Mouse (Mus musculus) mesoderm, embryonic 11.5 days (tissue): ENCODE results near the gene Fam50a.
A peak's percentile ranks its signal among the peaks of the same experiment; 100 is the strongest.
"Not testable (repeated sequence)": the region's sequence is repeated elsewhere in the genome, so short reads cannot be mapped to it uniquely, and the experiment has no call there.

Experiments
- DNase-seq: peaks from one replicate; pipeline ENCODE4 v3.0.0-alpha.2; 2012; ENCODE audit warnings: low read depth, low spot score

Gene Fam50a

GRCm38 (mm10) chrX:74330166-74330930 lies 17.5 kb downstream of the Fam50a start:
- DNase-seq, result no peak

DNA sequence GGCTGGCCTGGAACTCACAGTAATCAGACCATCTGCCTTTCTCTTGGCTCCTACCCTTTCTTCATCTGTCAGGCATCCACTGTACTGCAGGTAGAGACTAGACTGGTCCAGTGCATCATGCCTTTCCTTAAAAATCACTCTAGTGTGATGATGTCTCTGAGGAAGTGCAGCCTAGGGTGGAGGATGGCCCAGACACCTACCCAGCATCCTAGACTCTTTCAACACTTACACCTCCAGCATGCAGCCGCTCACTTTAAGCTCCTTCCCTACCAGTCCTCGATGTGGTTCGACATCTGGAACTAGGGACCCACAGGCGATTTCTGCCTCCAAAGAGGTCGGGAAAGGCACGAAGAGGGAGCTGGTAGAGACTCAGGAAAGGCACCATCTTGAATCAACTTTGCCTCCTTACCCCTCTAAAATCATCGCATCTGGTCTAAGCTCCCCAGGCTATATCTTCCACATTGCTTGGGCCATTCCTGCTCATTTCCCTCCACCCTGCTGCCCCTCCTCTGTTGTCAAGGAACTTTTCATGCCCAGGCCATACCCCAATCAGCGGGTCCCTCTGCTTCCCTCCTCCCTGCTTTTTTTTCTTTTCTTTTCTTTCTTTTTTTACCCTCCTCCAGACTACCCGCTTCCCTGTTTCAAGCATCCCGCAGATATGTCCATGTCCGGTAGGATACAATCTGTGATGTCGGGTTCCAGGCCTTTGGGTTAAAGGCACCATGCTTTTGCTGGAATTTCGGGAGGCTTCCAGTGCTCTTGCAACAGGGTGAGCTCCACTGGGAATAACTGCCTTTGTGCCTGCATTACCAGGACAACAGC lies 40.0 kb downstream of the Fam50a start:
- DNase-seq, result no peak

DNA sequence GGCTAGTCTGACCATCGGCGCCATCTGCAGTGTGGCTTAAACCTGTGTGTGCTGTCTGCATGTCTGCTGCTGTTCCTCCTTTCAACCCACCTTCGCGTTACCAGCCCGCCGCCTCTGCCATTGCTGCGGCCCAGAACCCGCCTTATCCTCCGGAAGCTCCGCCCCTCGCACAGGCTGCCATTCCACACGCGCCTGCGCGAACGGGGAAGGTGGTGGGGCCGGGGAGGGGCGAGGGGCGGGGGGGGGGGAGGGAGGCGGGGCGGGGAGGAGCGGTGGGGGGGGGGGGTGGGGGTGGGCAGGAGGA lies 40.6 kb downstream of the Fam50a start, which contains the start of gene Lage3:
Gene Lage3 (minus strand): TSS at position 152 of the 304 bp plus-strand sequence.
- peak; percentile 74 for DNase-seq

- not testable (repeated sequence) for DNase-seq
Measured at GRCm38 (mm10) chrX:74357069-74357468, 44.2 kb downstream of the Fam50a start.

GRCm38 (mm10) chrX:74359171-74359570 lies 46.3 kb downstream of the Fam50a start:
- no peak for DNase-seq

GRCm38 (mm10) chrX:74367512-74367911 lies 54.7 kb downstream of the Fam50a start:
- DNase-seq, result no peak

DNA sequence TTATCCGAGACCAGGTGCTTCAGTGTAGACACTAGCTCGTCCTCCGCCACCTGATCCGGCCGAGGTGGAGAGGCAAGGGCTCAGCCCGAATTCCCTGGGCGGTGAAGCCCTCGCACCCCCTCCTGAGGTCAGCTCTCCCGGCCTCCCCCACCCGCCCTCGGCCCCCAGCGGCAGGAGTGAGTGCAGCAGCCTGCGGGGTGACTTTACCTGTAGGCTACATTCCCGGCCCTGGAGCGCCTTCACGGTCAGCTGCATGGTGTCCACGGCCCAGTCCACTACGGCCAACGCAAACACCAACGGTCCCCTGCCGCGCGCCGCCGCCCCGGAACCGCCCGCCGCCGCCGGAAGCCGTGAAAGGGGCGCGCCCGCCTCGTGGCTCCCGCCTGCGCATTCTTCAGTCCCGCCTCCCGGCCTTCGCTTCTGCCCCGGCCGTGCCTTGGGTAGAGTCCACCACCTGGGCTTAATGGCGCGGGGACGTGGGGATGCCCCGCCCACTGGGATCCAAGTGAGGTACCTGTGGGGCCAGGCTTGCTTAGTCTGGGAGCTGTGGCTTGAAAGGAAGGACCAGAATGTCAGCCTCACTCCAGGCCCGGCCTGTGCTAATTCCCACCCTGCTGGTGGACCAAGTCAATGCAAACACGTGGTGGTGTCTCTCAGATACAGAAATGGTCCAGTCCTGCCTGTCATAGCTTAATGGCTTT lies 55.5 kb downstream of the Fam50a start:
- DNase-seq, result peak; percentile 45
